Mouse (Mus musculus) midbrain, embryonic 12.5 days (tissue): ENCODE results near the gene Spice1. TPM values are rescaled to one million over a fixed set of nuclear protein-coding genes. Genes with fewer than 3 reads are reported as not detected.

Experiments used
- ATAC-seq: fragments of 200-750 bp; cut with Nextera tagmentation; 2 replicates; pipeline ENCODE4 v1.8.0; 2017; ENCODE audit warnings: low read depth, moderate TSS enrichment, moderate library complexity; ENCODE audit not compliant: low FRiP score
- H3K27ac ChIP-seq: fragments of 300-500 bp; sonication (generic); replicated peaks from 2 replicates; pipeline ENCODE4 v1.5.1; 2016; ENCODE audit warnings: mild to moderate bottlenecking
- H3K27me3 ChIP-seq: fragments of 300-500 bp; sonication (generic); 2 replicates; pipeline ENCODE4 v1.6.1; 2016; ENCODE audit warnings: mild to moderate bottlenecking
- H3K36me3 ChIP-seq: fragments of 300-500 bp; sonication (generic); 2 replicates; pipeline ENCODE4 v1.6.1; 2016
- H3K4me1 ChIP-seq: fragments of 300-500 bp; sonication (generic); 2 replicates; pipeline ENCODE4 v1.6.1; 2016
- H3K4me2 ChIP-seq: fragments of 300-500 bp; sonication (generic); replicated peaks from 2 replicates; pipeline ENCODE4 v1.6.1; 2016; ENCODE audit warnings: mild to moderate bottlenecking, moderate library complexity
- H3K4me3 ChIP-seq: fragments of 300-500 bp; sonication (generic); 2 replicates; pipeline ENCODE4 v1.5.1; 2016; ENCODE audit warnings: mild to moderate bottlenecking
- H3K9ac ChIP-seq: fragments of 300-500 bp; sonication (generic); replicated peaks from 2 replicates; pipeline ENCODE4 v1.6.1; 2016; ENCODE audit warnings: mild to moderate bottlenecking, moderate library complexity
- H3K9me3 ChIP-seq: fragments of 300-500 bp; sonication (generic); 2 replicates; pipeline ENCODE4 v1.6.1; 2016; ENCODE audit warnings: mild to moderate bottlenecking
- WGBS: fragments of 180-500 bp; shearing (Covaris S2); methylation state at CpG from one replicate; pipeline ENCODE4 v1.1.7; 2016; 5-methylcytosine and 5-hydroxymethylcytosine counted together
- polyA plus RNA-seq: library from polyadenylated mRNA; unstranded; fragments of >200 nt; fragmentation: Nextera tagmentation; extraction: Ambion mirVana; gene quantifications from 2 replicates; pipeline ENCODE4 v1.2.1, GENCODE M21; 2016

The Spice1 gene
- 26.6 and 34.4 TPM in 2 replicates for polyA plus RNA-seq

GRCm38 (mm10) chr16:44347071-44347901, at the start of gene Spice1:
Spice1 (plus strand) TSS chr16:44347121.
- Histone ChIP-seq H3K9me3 (no peaks in the 10 kb centered on the region), H3K9ac (peak within 1 kb of the TSS; percentile 64), H3K27ac (peak within 1 kb of the TSS; percentile 87), H3K4me3 (peak within 1 kb of the TSS; percentile 74), H3K4me1 (peaks cover 14% of the 10 kb centered on the region), H3K4me2 (peak within 1 kb of the TSS; percentile 68), H3K36me3 (no peaks in the 10 kb centered on the region), H3K27me3 (no peaks in the 10 kb centered on the region)
- under 1% methylated on average over 67 of the region's 67 CpGs for WGBS
- ATAC-seq: peak; percentile 99

GRCm38 (mm10) chr16:44299438-44300093, 47.4 kb upstream of the Spice1 start:
- no peak overlapping the region for H3K4me3 ChIP-seq
- no peak overlapping the region for H3K4me2 ChIP-seq
- no peaks in the 10 kb centered on the region for H3K36me3 ChIP-seq
- WGBS: 81% methylated on average over 20 of the region's 20 CpGs
- no peak overlapping the region for H3K9ac ChIP-seq
- no peaks in the 10 kb centered on the region for H3K27me3 ChIP-seq
- no peak for ATAC-seq
- H3K4me1 ChIP-seq: no peaks in the 10 kb centered on the region
- no peak overlapping the region for H3K27ac ChIP-seq
- no peaks in the 10 kb centered on the region for H3K9me3 ChIP-seq

GRCm38 (mm10) chr16:44302126-44302892, 44.6 kb upstream of the Spice1 start:
- WGBS: 61% methylated on average over 10 of the region's 10 CpGs
- Histone ChIP-seq H3K4me2 (no peak overlapping the region), H3K4me3 (no peak overlapping the region), H3K36me3 (no peaks in the 10 kb centered on the region), H3K4me1 (no peaks in the 10 kb centered on the region), H3K9me3 (no peaks in the 10 kb centered on the region), H3K9ac (no peak overlapping the region), H3K27me3 (no peaks in the 10 kb centered on the region), H3K27ac (no peak overlapping the region)
- no peak for ATAC-seq

- no peak overlapping the region for H3K4me2 ChIP-seq
- WGBS: 79% methylated on average over 2 of the region's 2 CpGs
- H3K36me3 ChIP-seq: no peaks in the 10 kb centered on the region
- no peak overlapping the region for H3K4me3 ChIP-seq
- no peaks in the 10 kb centered on the region for H3K27me3 ChIP-seq
- H3K4me1 ChIP-seq: no peaks in the 10 kb centered on the region
- no peak for ATAC-seq
- H3K27ac ChIP-seq: no peak overlapping the region
- H3K9ac ChIP-seq: no peak overlapping the region
- no peaks in the 10 kb centered on the region for H3K9me3 ChIP-seq
Observed at GRCm38 (mm10) chr16:44303822-44304221, 43.1 kb upstream of the Spice1 start.

GRCm38 (mm10) chr16:44305606-44306005, 41.3 kb upstream of the Spice1 start:
- H3K4me3 ChIP-seq: no peak overlapping the region
- no peak overlapping the region for H3K27ac ChIP-seq
- H3K36me3 ChIP-seq: no peaks in the 10 kb centered on the region
- no peaks in the 10 kb centered on the region for H3K4me1 ChIP-seq
- no peaks in the 10 kb centered on the region for H3K9me3 ChIP-seq
- WGBS: 72% methylated on average over 3 of the region's 3 CpGs
- ATAC-seq: no peak
- H3K27me3 ChIP-seq: no peaks in the 10 kb centered on the region
- H3K4me2 ChIP-seq: no peak overlapping the region
- H3K9ac ChIP-seq: no peak overlapping the region

GRCm38 (mm10) chr16:44313422-44313821, 33.5 kb upstream of the Spice1 start:
- H3K36me3 ChIP-seq: no peaks in the 10 kb centered on the region
- H3K9ac ChIP-seq: no peak overlapping the region
- H3K27me3 ChIP-seq: no peaks in the 10 kb centered on the region
- no peaks in the 10 kb centered on the region for H3K4me1 ChIP-seq
- no peak overlapping the region for H3K4me2 ChIP-seq
- H3K27ac ChIP-seq: no peak overlapping the region
- ATAC-seq: no peak
- 87% methylated on average over 4 of the region's 4 CpGs for WGBS
- no peak overlapping the region for H3K4me3 ChIP-seq
- H3K9me3 ChIP-seq: no peaks in the 10 kb centered on the region

GRCm38 (mm10) chr16:44316350-44316749, 30.6 kb upstream of the Spice1 start:
- Histone ChIP-seq H3K9me3 (no peaks in the 10 kb centered on the region), H3K4me2 (no peak overlapping the region), H3K36me3 (no peaks in the 10 kb centered on the region), H3K27ac (no peak overlapping the region), H3K9ac (no peak overlapping the region), H3K4me1 (peaks cover 3% of the 10 kb centered on the region; the same call in 1 of the 2 replicates), H3K27me3 (no peaks in the 10 kb centered on the region), H3K4me3 (no peak overlapping the region)
- WGBS: 88% methylated on average over 4 of the region's 4 CpGs
- no peak for ATAC-seq

GRCm38 (mm10) chr16:44320232-44320631, 26.7 kb upstream of the Spice1 start:
- 62% methylated on average over 3 of the region's 3 CpGs for WGBS
- Histone ChIP-seq H3K4me2 (no peak overlapping the region), H3K27me3 (no peaks in the 10 kb centered on the region), H3K4me3 (no peak overlapping the region), H3K9me3 (no peaks in the 10 kb centered on the region), H3K9ac (no peak overlapping the region), H3K27ac (no peak overlapping the region), H3K36me3 (no peaks in the 10 kb centered on the region), H3K4me1 (peaks cover 3% of the 10 kb centered on the region; the same call in 1 of the 2 replicates)
- ATAC-seq: peak; percentile 58; the same call in 1 of the 2 replicates

- Histone ChIP-seq H3K36me3 (no peaks in the 10 kb centered on the region), H3K27ac (no peak overlapping the region), H3K9ac (no peak overlapping the region), H3K27me3 (peaks cover 33% of the 10 kb centered on the region), H3K4me2 (no peak overlapping the region), H3K4me1 (peaks cover 15% of the 10 kb centered on the region), H3K9me3 (no peaks in the 10 kb centered on the region), H3K4me3 (no peak overlapping the region)
- 76% methylated on average over 4 of the region's 4 CpGs for WGBS
- ATAC-seq: no peak
Observed at GRCm38 (mm10) chr16:44328644-44329043, 18.3 kb upstream of the Spice1 start.

GRCm38 (mm10) chr16:44330657-44331056, 16.3 kb upstream of the Spice1 start:
- Histone ChIP-seq H3K36me3 (no peaks in the 10 kb centered on the region), H3K4me1 (peaks cover 15% of the 10 kb centered on the region), H3K9ac (no peak overlapping the region), H3K27me3 (peaks cover 42% of the 10 kb centered on the region), H3K4me3 (no peak overlapping the region), H3K4me2 (no peak overlapping the region), H3K9me3 (no peaks in the 10 kb centered on the region), H3K27ac (no peak overlapping the region)
- ATAC-seq: no peak
- 82% methylated on average over 9 of the region's 9 CpGs for WGBS

GRCm38 (mm10) chr16:44331154-44331553, 15.8 kb upstream of the Spice1 start:
- 20% methylated on average over 9 of the region's 9 CpGs for WGBS
- H3K4me2 ChIP-seq: no peak overlapping the region

GRCm38 (mm10) chr16:44331671-44331994, 15.3 kb upstream of the Spice1 start:
- Histone ChIP-seq H3K4me3 (peak overlapping the region; percentile 61), H3K4me2 (peak overlapping the region; percentile 99), H3K4me1 (peaks cover 15% of the 10 kb centered on the region), H3K27ac (no peak overlapping the region), H3K9ac (peak overlapping the region; percentile 68), H3K36me3 (no peaks in the 10 kb centered on the region), H3K9me3 (no peaks in the 10 kb centered on the region), H3K27me3 (peaks cover 42% of the 10 kb centered on the region)
- ATAC-seq: no peak; the same call in 1 of the 2 replicates
- 14% methylated on average over 6 of the region's 6 CpGs for WGBS

More at GRCm38 (mm10) chr16:44331154-44331553, 15.8 kb upstream of the Spice1 start:
- Histone ChIP-seq H3K27ac (no peak overlapping the region), H3K4me3 (no peak overlapping the region), H3K9me3 (no peaks in the 10 kb centered on the region), H3K27me3 (peaks cover 42% of the 10 kb centered on the region), H3K4me1 (peaks cover 15% of the 10 kb centered on the region), H3K36me3 (no peaks in the 10 kb centered on the region), H3K9ac (no peak overlapping the region)
- ATAC-seq: peak; percentile 49; the same call in 1 of the 2 replicates
